Mouse (Mus musculus) liver, embryonic 14.5 days (tissue): ENCODE results near the gene Olfr281. TPM values are rescaled to one million over a fixed set of nuclear protein-coding genes. Genes with fewer than 3 reads are reported as not detected.

ENCODE experiments used
- ATAC-seq: fragments of 200-750 bp; cut with Nextera tagmentation; 2 replicates; pipeline ENCODE4 v1.8.0; 2017; ENCODE audit warnings: moderate number of reproducible peaks, mild to moderate bottlenecking, moderate library complexity; ENCODE audit not compliant: insufficient read depth
- DNase-seq, 3 experiments: peaks; one replicate each; pipeline ENCODE4 v3.0.0-alpha.2; 2012 to 2013; ENCODE audit warnings: low read depth in 3 of 3, low spot score in 3 of 3
- H3K27ac ChIP-seq: fragments of 300-500 bp; sonication (generic); 2 replicates; pipeline ENCODE4 v1.5.1; 2014; ENCODE audit warnings: moderate library complexity, mild to moderate bottlenecking, control low read depth, inconsistent platforms
- H3K27me3 ChIP-seq: fragments of 300-500 bp; sonication (generic); 2 replicates; pipeline ENCODE4 v1.6.1; 2014; ENCODE audit warnings: mild to moderate bottlenecking, low read length, moderate library complexity; ENCODE audit not compliant: control insufficient read depth, insufficient read depth
- H3K36me3 ChIP-seq: fragments of 300-500 bp; sonication (generic); replicated peaks from 2 replicates; pipeline ENCODE4 v1.6.1; 2014; ENCODE audit warnings: low read depth; ENCODE audit not compliant: control insufficient read depth, insufficient read depth
- H3K4me1 ChIP-seq, 2 experiments: fragments of 200-500 bp in 1 of 2; fragments of 300-500 bp in 1 of 2; sonication (generic) in 1 of 2; replicated peaks; 2 replicates each; pipeline ENCODE4 v1.6.1; 2012 to 2014; ENCODE audit warnings: antibody characterized with exemption in 1 of 2, inconsistent platforms in 1 of 2, low read length in 1 of 2; ENCODE audit not compliant: control insufficient read depth in 2 of 2, insufficient read depth in 2 of 2
- H3K4me2 ChIP-seq: fragments of 300-500 bp; sonication (generic); 2 replicates; pipeline ENCODE4 v1.6.1; 2014; ENCODE audit warnings: low read depth, mild to moderate bottlenecking, control low read depth, moderate library complexity
- H3K4me3 ChIP-seq, 2 experiments: fragments of 200-500 bp in 1 of 2; fragments of 300-500 bp in 1 of 2; sonication (generic) in 1 of 2; 2 replicates each; pipeline ENCODE4 v1.5.1; 2012 to 2014; ENCODE audit warnings: low read depth in 2 of 2, low read length in 2 of 2, mild to moderate bottlenecking in 2 of 2, control low read depth in 1 of 2, inconsistent platforms in 1 of 2, moderate library complexity in 1 of 2; ENCODE audit not compliant: insufficient read depth in 1 of 2
- H3K9ac ChIP-seq: fragments of 300-500 bp; sonication (generic); replicated peaks from 2 replicates; pipeline ENCODE4 v1.6.1; 2014; ENCODE audit warnings: mild to moderate bottlenecking, control low read depth, moderate library complexity
- H3K9me3 ChIP-seq: fragments of 300-500 bp; sonication (generic); 2 replicates; pipeline ENCODE4 v1.6.1; 2016; ENCODE audit warnings: low read length, mixed read lengths; ENCODE audit not compliant: control insufficient read depth
- CTCF ChIP-seq: IDR thresholded peaks from 2 replicates; pipeline ENCODE4 v1.5.1; 2016; ENCODE audit warnings: antibody characterized with exemption, low read depth, control low read depth
- EP300 ChIP-seq: IDR thresholded peaks from 2 replicates; pipeline ENCODE4 v1.6.1; 2016; ENCODE audit warnings: antibody characterized with exemption, low read depth
- WGBS: fragments of 180-500 bp; shearing (Covaris S2); extraction: QIAGEN DNeasy Blood & Tissue Kit; methylation state at CpG from one replicate; pipeline ENCODE4 v1.1.7; 2014; ENCODE audit not compliant: insufficient replicate concordance; 5-methylcytosine and 5-hydroxymethylcytosine counted together
- polyA plus RNA-seq, 2 experiments: library from polyadenylated mRNA; depleted of rRNA in 1 of 2; stranded (reverse) in 1 of 2; unstranded in 1 of 2; fragments of >200 nt; fragmentation: Nextera tagmentation in 1 of 2; extraction: Ambion mirVana in 1 of 2; gene quantifications; 2 replicates each; pipeline versions ENCODE4 v1.2.1 to v1.2.3; 2012 to 2014

The Olfr281 gene
- polyA plus RNA-seq, 2 experiments = not detected

- Histone ChIP-seq H3K27me3 (no peaks in the 10 kb centered on the region), H3K9me3 (no peaks in the 10 kb centered on the region), H3K27ac (no peak overlapping the region), H3K36me3 (no peaks in the 10 kb centered on the region), H3K4me1 (no peaks in the 10 kb centered on the region), H3K4me2 (no peak overlapping the region), H3K4me3 (no peak overlapping the region), H3K9ac (no peak overlapping the region)
- ATAC-seq (no peak), DNase-seq (no peak)
- TF ChIP-seq EP300 = no peak
- TF ChIP-seq CTCF = no peak
- WGBS = 44% methylated on average over 3 of the region's 3 CpGs
Measured at GRCm38 (mm10) chr15:98444561-98444960, 7.8 kb upstream of the Olfr281 start.

GRCm38 (mm10) chr15:98448521-98448920 lies 3.9 kb upstream of the Olfr281 start:
- H3K9ac ChIP-seq = no peak overlapping the region
- H3K9me3 ChIP-seq = no peaks in the 10 kb centered on the region
- no peak overlapping the region for H3K27ac ChIP-seq
- DNase-seq (no peak), ATAC-seq (no peak)
- no peak overlapping the region for H3K4me2 ChIP-seq
- H3K36me3 ChIP-seq = no peaks in the 10 kb centered on the region
- no peak for TF ChIP-seq EP300
- no peak for TF ChIP-seq CTCF
- WGBS = 50% methylated on average over 4 of the region's 4 CpGs
- no peaks in the 10 kb centered on the region for H3K27me3 ChIP-seq
- no peaks in the 10 kb centered on the region for H3K4me1 ChIP-seq
- no peak overlapping the region for H3K4me3 ChIP-seq

- H3K4me1 ChIP-seq = no peaks in the 10 kb centered on the region
- 66% methylated on average over 4 of the region's 4 CpGs for WGBS
- ATAC-seq = no peak
- H3K9me3 ChIP-seq = no peaks in the 10 kb centered on the region
- no peak for DNase-seq
- H3K4me3 ChIP-seq = no peak within 1 kb of the TSS
- no peaks in the 10 kb centered on the region for H3K36me3 ChIP-seq
- no peak within 1 kb of the TSS for H3K4me2 ChIP-seq
- no peak within 1 kb of the TSS for H3K9ac ChIP-seq
- no peak for TF ChIP-seq CTCF
- TF ChIP-seq EP300 = no peak
- H3K27me3 ChIP-seq = no peaks in the 10 kb centered on the region
- no peak within 1 kb of the TSS for H3K27ac ChIP-seq
Measured at GRCm38 (mm10) chr15:98469596-98469995, 17.2 kb downstream of the Olfr281 start, which contains the start of gene OR5BS1P. Gene OR5BS1P, plus strand, starts transcription at chr15:98469896.

- TF ChIP-seq CTCF (no peak), EP300 (no peak)
- Histone ChIP-seq H3K9me3 (no peaks in the 10 kb centered on the region), H3K4me1 (no peaks in the 10 kb centered on the region), H3K4me3 (no peak overlapping the region), H3K27ac (no peak overlapping the region), H3K9ac (no peak overlapping the region), H3K27me3 (no peaks in the 10 kb centered on the region), H3K36me3 (no peaks in the 10 kb centered on the region), H3K4me2 (no peak overlapping the region)
- 76% methylated on average over 13 of the region's 13 CpGs for WGBS
- no peak for ATAC-seq
- DNase-seq = no peak
Measured at GRCm38 (mm10) chr15:98471539-98471938, 19.2 kb downstream of the Olfr281 start.

- 62% methylated on average over 10 of the region's 10 CpGs for WGBS
- no peak overlapping the region for H3K4me2 ChIP-seq
- DNase-seq (no peak), ATAC-seq (no peak)
- H3K27me3 ChIP-seq = no peaks in the 10 kb centered on the region
- no peak overlapping the region for H3K27ac ChIP-seq
- TF ChIP-seq CTCF (no peak), EP300 (no peak)
- no peak overlapping the region for H3K4me3 ChIP-seq
- no peak overlapping the region for H3K9ac ChIP-seq
- no peaks in the 10 kb centered on the region for H3K4me1 ChIP-seq
- H3K9me3 ChIP-seq = no peaks in the 10 kb centered on the region
- no peaks in the 10 kb centered on the region for H3K36me3 ChIP-seq
Measured at GRCm38 (mm10) chr15:98474958-98475357, 22.6 kb downstream of the Olfr281 start.
